Comparison of ENCODE assay signal across 1 mouse cellular context in the genomic region with DNA sequence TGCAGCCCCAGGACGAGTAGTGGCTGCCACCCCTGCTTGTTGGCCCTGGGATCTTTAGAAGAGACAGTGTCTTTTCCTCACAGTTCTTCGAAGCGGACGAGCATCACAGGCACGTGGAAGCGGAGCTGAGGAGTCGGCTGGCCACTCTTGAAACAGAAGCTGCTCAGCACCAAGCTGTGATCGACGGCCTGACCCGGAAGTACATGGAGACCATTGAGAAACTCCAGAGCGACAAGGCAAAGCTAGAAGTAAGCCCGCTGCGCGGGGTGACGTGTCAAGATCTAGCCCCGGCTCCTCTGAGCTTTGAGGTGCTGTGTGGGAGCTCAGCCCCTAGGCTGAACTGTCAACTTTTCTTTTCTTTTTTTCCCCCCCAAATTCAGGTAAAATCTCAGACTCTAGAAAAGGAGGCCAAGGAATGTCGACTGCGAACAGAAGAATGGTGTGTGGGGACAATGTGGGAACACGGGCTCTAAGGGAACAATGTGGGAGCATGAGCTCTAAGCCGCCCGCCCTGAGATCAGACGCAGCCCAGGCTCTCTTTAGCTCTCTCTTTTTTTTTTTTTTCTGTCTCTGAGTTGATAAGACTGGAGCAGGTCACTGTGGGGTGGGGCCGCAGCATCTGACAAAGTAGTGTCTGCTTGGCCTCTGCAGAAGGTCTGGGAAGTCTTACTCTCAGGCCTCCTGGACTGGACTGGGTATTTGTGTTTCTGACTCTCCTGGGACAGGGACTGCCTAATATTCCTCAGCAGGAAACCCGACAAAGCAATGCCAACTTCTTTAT.
TF ChIP-seq lines count a peak whose summit lies in the region.

No protein-coding gene starts in this region.

TF ChIP-seq in MEL, 35 proteins besides CTCF, POLR2A, EP300 and RAD21:
- peak; percentile 50 for TF ChIP-seq ZNF384 (IDR thresholded peaks at IDR 0.05; ENCODE audit: low read depth, low read length)
- no peak for TF ChIP-seq NELFE (IDR thresholded peaks at IDR 0.05; ENCODE audit: low read depth, low read length)
- TF ChIP-seq SMC3 (IDR thresholded peaks at IDR 0.05; ENCODE audit: low read depth, low read length), result no peak
- no peak for TF ChIP-seq POLR2AphosphoS5 (IDR thresholded peaks at IDR 0.05; ENCODE audit: borderline replicate concordance, low read depth, low read length)
- no peak for TF ChIP-seq NRF1 (IDR thresholded peaks at IDR 0.05; ENCODE audit: insufficient read depth, low read depth, low read length, poor library complexity, severe bottlenecking)
TF ChIP-seq in MEL: peak in this region for 1.
